Mouse (Mus musculus) R1 (cell line): ENCODE measurements around the gene Gm17387.

Experiments used
- DNase-seq: peaks from one replicate; pipeline ENCODE4 v3.0.0-alpha.2; 2018; ENCODE audit warnings: low read depth, low spot score

Gene Gm17387

DNA sequence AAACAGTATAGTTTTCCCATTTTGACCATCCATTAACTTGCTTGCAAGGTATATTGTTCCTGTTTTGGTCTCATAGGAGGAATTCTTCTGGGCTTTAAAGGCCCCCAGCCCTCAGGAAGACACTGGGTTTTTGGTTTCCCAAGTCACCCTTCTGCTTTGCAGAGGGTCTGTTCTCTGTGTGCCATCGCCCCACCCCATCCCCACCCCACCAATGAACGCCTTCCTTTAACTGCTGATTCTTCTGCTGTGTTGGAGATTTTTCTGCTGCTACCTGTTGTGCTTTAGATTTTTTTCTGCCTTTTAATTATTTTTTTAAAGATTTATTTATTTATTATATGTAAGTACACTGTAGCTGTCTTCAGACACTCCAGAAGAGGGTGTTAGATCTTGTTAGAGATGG, at the start of gene Gm17387:
Gm17387 (plus strand) TSS at position 301 of the 400 bp plus-strand sequence.
- no peak for DNase-seq

DNA sequence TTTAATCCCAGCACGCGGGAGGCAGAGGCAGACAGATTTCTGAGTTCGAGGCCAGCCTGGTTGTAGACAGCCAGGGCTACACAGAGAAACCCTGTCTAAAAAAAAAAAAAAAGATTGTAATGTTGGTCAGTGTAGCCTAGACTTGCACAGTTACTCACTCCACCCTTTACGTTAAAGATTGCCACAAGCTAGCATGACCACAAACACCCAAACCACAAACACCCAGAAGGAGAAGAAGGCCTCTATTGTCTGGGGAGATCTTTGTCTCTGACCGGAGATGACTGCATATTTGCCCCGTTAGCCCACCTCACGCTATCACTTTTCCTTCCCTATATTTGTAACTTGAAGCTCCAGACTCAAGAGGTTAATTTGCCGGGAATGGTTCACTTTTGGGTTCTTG, 47.2 kb upstream of the Gm17387 start:
- no peak for DNase-seq

DNA sequence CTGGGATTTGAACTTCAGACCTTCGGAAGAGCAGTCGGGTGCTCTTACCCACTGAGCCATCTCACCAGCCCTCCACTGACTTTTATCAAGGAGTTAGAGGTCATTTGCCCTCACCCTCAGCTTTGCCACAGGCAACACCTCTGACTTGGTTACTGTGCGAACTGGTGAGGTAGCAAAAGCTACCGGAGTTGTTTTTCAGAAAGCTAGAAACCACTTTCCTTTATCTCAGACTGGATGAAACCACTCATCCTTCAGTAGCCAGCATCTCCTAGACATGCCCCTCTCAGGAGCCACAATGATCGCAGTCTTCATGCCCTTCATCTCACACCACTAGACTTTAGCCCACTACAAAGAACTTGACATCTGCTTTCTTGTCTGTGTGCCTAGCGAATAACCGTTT, 46.0 kb upstream of the Gm17387 start:
- no peak for DNase-seq

DNA sequence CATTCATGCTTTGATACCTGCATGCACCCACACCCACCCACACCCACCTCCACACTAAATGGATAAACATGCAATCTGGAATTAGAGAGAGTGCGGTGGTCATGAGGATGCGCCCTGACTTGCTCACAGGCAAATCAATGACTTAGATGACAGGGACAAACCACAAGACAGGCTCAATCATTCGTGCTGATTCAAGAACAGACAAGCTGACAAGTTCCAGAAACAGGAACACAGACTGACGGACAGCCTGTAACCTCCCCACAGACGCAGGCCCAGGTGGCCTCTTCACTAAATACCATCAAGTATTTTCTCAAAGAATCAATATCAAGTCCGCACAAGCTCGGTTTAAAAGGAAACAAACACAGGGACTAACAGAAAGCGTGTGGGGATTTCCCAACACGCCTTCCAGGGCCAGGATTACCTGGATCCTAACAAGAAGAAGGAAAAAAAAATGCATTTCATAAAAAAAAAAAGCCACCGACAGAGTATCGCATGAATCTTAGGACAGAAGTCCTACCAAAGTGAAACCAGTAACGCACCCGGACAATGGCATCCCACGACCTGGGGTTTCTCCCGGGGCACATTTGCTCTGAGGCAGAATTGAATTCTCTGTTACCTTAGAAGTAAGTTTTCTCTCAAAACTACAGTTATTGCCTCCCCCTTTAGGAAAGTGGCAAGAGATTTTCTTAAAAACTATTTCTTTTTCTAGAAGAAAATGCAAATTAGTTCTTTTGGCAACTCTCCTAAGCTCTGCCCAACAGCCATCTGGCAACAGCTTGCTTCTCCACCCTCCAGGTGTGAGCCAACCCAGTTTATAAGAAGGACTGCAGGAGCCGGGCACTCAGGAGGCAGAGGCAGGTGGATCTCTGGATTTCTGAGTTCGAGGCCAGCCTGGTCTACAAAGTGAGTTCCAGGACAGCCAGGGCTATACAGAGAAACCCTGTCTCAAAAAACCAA, 41.5 kb upstream of the Gm17387 start:
- DNase-seq = no peak

DNA sequence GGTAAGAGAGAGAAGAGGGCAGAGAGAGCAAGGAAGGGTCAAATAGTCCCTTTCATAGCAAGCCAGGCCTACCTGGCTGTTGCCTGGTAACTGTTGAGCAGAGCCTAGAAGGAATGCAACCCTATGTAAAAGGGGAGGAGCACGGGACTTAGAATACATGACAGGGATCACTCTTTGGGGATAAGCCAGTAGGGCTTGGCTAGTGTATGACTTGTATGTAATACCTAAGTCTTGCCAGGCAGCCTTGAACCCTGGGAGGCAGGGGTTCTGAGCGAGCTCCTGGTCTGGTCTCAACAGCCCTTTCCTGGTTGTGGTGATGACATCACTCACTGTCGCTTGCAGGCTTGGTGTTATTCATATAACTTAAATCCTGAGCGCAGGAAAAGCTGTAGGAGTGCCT, 39.9 kb upstream of the Gm17387 start:
- peak; percentile 77 for DNase-seq

DNA sequence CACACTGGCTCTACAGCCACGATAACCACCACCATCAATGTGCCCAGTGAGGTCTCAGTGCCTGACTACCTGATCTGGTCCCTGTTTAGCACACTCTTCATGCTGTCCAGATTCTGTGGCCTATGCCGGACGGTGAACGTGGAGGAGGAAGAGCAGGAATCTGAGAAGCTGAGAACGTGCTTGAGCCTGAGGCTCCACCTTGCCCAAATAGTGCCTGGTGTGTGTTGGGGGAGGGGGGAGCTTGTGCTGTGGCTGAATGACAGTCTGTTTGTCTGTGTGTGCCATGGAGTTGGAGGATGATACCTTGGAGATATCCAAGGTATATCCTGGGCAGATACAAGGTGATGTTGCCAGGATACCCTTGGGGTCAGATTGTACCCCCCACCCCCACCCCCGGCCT, 38.7 kb upstream of the Gm17387 start:
- DNase-seq = no peak

DNA sequence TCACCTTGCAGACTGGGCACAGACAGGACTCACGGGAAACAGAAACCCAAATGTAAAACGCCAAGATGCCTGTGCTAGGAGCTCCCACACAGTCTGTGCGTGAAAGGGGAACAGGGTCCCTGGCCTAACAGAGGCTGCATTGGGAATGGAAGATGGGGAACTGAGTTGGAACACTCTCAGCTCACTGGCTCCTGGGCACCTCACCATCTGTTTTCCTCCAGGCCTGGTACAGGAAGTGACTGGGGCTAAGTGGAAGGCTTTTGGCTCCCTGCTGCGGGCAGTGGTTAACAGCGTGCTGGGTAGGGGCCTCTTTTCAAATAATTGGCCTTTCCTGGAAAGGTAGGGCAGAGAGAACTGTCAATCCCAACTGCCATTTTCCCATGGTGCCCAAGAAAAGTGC, 38.3 kb upstream of the Gm17387 start:
- DNase-seq = no peak

DNA sequence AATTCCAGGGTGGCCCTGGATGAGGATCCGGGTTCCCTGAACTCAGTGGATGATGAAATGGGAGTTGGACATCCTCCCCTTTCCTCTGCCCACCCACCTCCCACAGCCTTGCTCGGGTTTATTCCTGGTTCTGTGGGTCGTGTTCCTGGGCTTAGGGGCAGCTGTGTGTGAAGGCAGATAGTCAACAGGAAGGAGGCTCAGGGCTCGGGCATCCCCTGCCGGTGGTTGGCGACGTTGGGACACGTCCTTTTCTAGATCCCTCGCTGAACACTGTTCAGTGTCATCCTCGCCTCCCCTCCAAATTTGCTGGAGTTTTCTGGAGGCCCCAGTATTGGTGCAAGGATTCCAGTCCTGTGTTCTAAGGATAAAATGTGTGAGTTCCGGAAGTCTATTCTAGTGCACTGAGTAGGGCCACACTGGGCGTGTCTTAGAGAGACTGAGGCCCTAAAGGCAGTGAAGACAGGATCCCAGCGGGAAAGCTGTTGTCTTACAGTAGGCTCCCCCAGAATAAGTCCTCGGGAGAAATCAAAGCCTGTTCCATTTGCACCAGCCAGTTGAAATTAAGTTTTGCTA, 37.7 kb upstream of the Gm17387 start:
- DNase-seq = peak; percentile 56

DNA sequence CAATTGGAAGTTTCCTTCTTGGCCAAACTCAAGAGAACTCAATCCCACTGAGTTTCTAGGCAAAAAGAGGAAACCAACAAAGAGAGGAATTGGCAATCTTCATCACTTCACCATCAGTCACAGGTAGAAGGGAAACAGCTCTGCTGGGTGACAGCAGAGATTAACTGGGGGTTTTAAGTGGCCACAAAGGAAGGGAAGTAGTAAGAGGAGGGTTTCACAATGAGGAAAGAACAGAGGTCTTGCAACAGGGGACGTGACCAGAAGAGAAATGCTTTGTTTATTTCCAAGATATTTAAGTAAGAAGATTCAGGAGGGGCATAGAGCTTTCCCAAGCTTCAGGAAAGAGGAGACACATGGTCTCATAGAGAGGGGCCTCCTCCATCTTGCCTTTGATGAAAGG, 31.1 kb upstream of the Gm17387 start:
- DNase-seq = no peak

DNA sequence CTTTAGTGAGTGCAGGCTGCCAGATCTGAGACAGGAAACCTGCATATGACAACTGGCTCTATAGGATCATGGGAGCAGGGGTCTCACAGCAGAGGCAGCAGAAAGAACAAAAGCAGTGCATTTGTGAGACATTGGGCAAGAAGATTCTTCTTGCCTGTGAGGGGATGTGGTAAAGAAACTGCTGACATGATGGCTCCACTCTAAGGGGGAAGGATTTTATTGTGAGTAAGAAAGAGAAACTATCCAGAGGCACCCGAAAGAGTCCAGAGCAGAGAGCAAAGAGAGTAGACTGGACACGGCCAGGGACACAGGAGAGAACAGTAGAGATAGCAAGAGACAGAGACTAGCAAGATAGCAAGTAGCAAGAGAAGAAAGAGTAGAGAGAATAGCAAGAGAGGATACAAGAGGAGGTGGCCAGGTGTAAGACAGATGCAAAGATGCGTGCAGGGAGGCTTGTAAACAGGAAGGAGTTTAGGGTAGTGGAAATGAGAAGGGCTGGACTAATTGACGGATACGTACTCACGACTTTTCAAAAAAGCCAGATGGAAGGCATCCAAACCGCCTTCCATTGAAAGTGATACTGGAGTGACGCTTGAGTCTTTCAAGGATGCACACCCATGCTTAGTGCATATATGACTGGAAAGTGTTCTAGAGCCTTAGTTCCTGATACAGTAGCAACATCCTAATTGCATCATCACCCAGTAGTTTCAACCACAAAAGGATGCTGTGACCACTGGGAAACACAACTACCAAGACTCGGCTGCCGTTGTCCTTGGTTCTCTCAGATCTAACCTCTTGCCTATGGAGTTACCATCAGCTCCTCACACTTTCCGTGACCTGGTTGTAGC, 29.9 kb upstream of the Gm17387 start:
- no peak for DNase-seq

DNA sequence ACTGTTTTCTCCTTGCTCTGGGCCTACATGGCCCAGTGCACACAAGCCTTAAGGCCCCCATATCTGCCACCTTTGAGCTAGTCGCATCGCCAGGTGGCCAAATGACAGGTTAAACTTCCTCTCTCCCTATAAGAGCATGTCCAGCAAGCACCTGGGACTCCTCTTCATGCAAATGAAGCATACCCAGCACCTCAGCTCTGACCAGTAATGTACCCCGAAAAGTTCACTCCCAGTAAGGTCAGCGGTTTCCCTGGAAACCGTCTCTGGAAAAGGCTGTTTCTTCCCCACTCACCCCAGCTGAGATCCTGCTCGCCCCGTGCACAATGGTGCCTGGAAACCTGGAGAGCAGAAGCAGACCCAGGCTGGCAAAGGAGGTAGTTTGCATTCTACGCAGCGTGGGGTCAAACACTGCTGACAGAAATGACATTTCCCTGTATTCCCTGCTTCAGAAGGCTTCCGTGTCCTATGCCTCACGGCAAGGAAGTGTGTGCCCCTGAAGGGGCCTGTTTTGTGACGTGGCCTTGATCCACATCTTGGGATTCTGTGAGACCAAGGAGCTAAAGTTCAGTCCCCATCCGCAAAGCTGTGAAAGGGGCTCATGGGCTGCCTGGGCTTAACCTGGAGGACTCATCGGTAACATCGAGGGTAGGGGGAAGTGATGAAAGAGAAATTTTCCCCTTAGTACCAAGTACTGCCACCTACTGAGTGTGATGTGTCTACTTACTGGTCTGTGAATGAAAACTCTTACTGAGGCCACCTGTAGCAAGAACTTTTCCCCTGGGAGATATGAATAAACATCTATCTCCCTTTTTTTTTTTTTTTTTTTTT, 27.8 kb upstream of the Gm17387 start:
- DNase-seq = no peak

DNA sequence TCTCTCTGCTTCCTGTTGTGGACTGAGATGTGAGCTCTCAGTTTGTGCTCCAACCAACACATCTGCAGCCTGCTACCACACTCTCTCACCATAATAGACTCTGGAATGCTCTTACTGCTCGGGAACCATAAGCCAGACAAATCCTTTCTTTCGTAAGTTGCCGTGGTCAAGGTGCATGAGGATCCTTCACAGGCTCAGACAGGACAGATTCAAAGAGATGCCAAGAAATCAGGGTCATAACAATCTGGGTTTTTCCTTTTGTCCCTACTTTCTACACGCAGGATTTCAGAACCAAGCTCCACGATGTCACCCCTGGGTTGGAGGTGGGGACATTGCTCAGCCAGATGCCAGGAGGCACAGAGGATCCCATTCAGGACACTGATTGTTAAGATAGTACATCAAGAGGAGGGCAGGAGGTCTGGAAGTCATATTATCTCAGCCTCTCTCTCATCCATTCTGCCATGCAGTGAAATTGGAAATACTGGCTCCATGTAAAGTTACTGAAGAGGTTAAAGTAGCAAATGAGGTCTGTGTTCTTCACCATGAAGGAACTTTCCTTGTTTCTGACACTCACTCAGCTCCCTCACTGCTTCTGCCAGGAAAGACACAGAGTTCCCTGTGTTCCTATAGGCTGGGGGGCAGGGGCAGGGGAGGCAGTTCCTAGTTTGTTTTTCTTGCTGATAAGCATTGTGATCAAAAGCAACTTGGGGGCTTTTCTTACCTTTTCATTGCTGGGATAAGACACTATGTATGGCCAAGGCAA, 25.5 kb upstream of the Gm17387 start:
- no peak for DNase-seq

DNA sequence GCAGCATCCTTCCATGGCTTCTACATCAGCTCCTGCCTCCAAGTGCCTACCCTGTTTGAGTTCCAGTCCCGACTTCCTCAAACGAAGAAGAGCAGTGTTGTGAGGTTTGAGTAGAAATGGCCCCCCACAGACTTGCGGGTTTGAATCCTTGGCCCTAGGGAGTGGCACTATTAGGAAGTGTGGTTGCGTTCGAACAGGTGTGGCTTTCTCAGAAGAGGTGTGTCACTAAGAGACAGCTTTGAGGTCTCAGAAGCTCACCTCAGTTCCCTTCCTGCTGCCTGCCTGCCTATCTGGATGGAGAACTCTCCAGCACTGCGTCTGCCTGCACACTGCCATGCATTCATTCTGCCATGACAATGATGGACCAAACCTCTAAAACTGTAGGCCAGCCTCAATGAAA, 22.5 kb upstream of the Gm17387 start:
- peak; percentile 46 for DNase-seq

DNA sequence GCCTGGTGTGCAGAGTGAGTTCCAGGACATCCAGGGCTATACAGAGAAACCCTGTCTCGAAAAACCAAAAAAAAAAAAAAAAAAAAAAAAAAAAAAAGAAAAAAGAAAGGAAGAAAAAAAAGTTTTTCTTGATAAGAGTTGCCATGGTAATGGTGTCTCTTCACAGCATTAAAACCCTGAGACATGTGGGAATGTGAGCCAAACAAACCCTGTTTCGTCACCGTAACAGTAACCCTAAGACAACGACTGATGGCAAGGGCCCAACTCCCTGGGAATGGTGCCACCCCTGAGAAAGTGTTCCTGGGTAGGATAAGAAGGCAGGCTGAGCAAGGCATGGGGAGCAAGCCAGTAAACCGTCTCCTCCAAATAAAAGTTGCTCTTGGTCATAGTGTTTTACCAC, 22.0 kb upstream of the Gm17387 start:
- no peak for DNase-seq

DNA sequence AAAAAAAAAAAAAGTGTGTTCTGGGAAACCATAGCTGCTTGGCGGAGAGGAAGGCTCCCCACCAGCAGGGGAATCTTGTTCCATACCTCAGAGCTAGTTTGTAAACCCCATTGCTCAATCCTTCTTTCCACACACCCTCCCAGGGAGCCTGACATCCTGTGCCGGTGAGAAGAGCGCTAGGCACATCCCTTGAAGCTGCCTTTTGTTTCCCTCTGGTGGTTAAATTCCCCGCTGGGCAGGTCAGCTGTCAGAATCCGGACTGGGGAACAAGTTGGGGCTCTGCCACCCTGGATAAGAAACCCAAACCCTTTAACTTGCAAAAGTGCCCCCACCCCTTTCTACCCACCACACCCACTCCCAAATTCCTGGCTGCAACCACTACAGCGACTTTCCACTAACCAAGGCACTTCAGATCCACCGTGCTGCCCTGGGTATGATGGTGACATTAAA, 20.6 kb upstream of the Gm17387 start:
- DNase-seq = peak; percentile 95

DNA sequence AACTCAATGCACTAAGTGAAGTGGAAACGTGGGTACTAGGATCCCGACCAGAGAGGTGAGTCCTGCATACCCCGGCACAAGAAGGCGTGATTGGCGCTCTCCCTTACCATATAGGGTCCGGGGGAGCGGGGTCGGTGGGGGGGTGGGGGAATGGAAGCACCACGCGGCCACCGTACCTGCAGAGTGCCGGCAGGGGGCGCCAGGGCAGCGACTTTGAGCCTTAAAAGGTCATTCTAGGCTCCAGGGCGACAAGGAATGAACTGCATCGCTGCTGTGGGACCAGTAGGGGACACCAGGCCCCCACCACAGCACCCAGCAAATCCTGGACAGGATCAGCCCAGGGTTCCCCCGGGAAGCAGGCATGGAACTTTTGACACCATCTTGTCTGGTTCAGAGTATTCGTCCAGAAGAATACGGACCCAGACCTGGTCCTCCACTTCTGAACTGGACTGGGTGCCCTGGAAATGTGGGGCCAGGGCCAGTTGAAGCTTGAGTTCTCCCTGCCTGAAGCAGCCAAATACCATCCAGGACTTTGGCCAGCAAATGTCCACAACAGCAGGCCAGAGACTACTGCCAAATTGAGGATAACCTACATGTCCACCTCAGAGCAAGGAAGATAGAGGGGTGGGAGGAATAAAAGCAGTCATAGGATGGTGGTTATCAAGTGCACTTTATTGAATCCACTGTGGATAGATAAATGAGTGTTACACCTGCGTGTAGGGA, 19.8 kb upstream of the Gm17387 start:
- DNase-seq = peak; percentile 98

DNA sequence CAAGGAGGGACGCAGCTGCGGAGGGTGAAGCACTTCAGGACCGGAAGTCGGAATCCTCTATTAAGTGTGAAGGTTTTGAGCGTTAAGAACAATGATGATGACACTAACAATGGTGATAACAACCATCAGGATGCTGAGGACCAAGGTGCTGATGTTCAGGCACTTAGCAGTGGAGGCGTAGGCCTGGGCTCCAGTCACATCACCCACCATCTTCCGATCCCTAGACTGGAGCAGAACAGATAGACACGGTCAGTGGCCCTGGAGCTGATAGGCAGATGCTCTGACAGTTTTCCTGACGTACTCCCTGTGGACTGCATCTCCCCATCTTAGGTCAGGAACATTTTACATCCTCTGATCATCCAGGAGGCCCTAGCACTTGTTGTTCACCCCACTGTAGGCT, 19.3 kb upstream of the Gm17387 start:
- no peak for DNase-seq

DNA sequence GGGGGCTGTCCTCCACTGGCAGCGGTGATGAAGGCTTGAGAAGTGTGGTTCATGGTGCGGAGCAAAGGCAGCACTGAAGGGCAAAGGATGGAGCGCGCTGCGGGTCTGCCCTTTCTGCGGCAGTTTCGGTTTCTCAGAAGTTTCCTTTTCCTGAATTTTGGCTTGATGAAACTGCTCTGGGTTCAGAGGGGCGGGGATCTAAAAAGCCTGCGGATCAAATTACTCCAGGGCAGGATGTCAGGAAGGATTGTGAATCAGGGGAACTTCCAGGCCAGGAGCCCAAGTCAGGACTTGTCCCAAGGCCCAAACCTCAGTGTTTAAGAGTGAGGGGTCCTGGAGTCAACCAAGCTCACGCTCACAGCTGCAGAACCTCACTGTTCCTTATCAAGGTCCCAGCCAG, 18.3 kb upstream of the Gm17387 start, which contains the start of gene Ifitm3:
Ifitm3 (minus strand) TSS at position 178 of the 400 bp plus-strand sequence.
- peak; percentile 86 for DNase-seq

DNA sequence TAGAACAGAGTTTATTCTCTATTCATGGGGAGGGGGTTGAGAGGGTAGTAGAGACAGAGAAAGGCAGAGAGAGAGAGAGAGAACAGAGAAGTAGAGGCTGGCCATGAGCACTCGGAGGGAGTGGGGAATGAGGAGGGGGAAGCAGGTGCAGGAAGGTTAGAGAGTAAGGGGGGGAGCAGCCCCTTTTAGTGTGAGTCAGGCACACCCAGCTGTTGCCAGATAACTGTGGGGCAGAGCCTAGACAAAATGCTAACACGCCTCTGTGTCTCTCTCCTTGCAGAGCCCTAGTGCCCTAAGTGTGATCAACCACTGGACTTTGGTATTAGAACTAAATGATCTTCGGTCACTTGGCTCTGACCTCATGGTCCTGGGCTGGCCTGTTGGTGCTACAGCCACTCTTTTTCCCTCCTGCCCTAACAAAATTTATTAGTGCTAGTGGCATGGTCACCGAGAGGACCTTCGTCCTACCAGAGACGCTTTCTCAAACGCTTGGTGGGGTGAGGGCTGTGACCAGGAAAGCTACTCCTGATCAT, 17.6 kb upstream of the Gm17387 start:
- DNase-seq = no peak
